ENCODE assay signal across 8 mouse cellular contexts in genomic region chr7:45134544-45135026, GRCm38 (mm10). TPM values are rescaled to one million over a fixed set of nuclear protein-coding genes. Genes with fewer than 3 reads are reported as not detected.
DNase-seq lines count a peak whose midpoint lies in the region; ATAC-seq lines count a peak whose summit lies in the region.

No protein-coding gene starts in this region.

- H3K27me3 ChIP-seq in hindbrain, embryonic 14.5 days (ENCODE audit: control insufficient read depth, insufficient read depth, low read length) = 0 out of 2 replicates have a peak, but pooled peaks cover 5% of the 10 kb centered on the region
- peaks cover 35% of the 10 kb centered on the region for H3K27me3 ChIP-seq in hindbrain, embryonic 13.5 days

- no peak overlapping the region for H3K9ac ChIP-seq in hindbrain, embryonic 14.5 days
- no peak overlapping the region for H3K9ac ChIP-seq in hindbrain, embryonic 13.5 days

- no peak overlapping the region for H3K4me3 ChIP-seq in hindbrain, embryonic 14.5 days (replicated peaks; ENCODE audit: low read length)
- no peak overlapping the region for H3K4me3 ChIP-seq in hindbrain, embryonic 13.5 days

- no peak overlapping the region for H3K4me2 ChIP-seq in hindbrain, embryonic 14.5 days (replicated peaks)
- H3K4me2 ChIP-seq in hindbrain, embryonic 13.5 days = no peak overlapping the region

- 6% methylated on average over 12 of the region's 12 CpGs for WGBS in hindbrain, embryonic 14.5 days
- 10% methylated on average over 12 of the region's 12 CpGs for WGBS in hindbrain, embryonic 13.5 days

- no peaks in the 10 kb centered on the region for H3K36me3 ChIP-seq in hindbrain, embryonic 14.5 days (replicated peaks; ENCODE audit: control insufficient read depth, insufficient read depth)
- H3K36me3 ChIP-seq in hindbrain, embryonic 13.5 days = no peaks in the 10 kb centered on the region

- no peak overlapping the region for H3K27ac ChIP-seq in hindbrain, embryonic 14.5 days
- no peak overlapping the region for H3K27ac ChIP-seq in hindbrain, embryonic 13.5 days

- H3K9me3 ChIP-seq in hindbrain, embryonic 14.5 days (ENCODE audit: control insufficient read depth, low read length) = no peaks in the 10 kb centered on the region
- no peaks in the 10 kb centered on the region for H3K9me3 ChIP-seq in hindbrain, embryonic 13.5 days

- 0 out of 2 replicates have a peak, but pooled peaks cover 6% of the 10 kb centered on the region for H3K4me1 ChIP-seq in hindbrain, embryonic 14.5 days (replicated peaks; ENCODE audit: control insufficient read depth, insufficient read depth, low read length)
- peaks cover 18% of the 10 kb centered on the region for H3K4me1 ChIP-seq in hindbrain, embryonic 13.5 days (replicated peaks)

- DNase-seq in hindbrain, embryonic 14.5 days (ENCODE audit: low spot score) = no peak
- DNase-seq in MEL-GATA-1-ER (ENCODE audit: extremely low read depth, low read depth) = peak; percentile 82
- DNase-seq in lung, postnatal 14 days = peak; percentile 25
- no peak for DNase-seq in layer of hippocampus, adult 18-20 months (ENCODE audit: low spot score in 2 of 2)
- no peak for DNase-seq in right cerebral cortex, postnatal 4 days
- no peak for DNase-seq in urinary bladder, postnatal 10 days (ENCODE audit: low spot score)

- ATAC-seq in hindbrain, embryonic 14.5 days (ENCODE audit: low FRiP score) = 0 out of 2 replicates have a peak, but pooled peaks have one; percentile 14
- ATAC-seq in hindbrain, embryonic 13.5 days (ENCODE audit: low FRiP score) = no peak
- peak; percentile 38 for ATAC-seq in granulocyte monocyte progenitor cell, adult 5-6 weeks (replicated peaks; ENCODE audit: poor library complexity, severe bottlenecking)

RNA-seq across cellular contexts. Expression of gene Gm45713, which starts 1.4 kb away (rescaled TPM):
- polyA plus RNA-seq in hindbrain, embryonic 14.5 days (2014; fragmentation: Nextera tagmentation; extraction: Ambion mirVana) = 0.22 TPM in 1 of 2 replicates, not detected in the other
- polyA plus RNA-seq in hindbrain, embryonic 13.5 days (2015; fragmentation: Nextera tagmentation; extraction: Ambion mirVana) = 0.14 TPM in 1 of 2 replicates, not detected in the other
- not detected in 2 replicates for total RNA-seq in granulocyte monocyte progenitor cell, adult 5-6 weeks (2014; fragmentation: Nextera tagmentation)
- 0.10 and 0.13 TPM in 2 replicates for total RNA-seq in granulocyte monocyte progenitor cell, adult 5-6 weeks (2017)
- total RNA-seq in layer of hippocampus, adult 18-20 months (2021) = not detected

RNA-seq across cellular contexts. Expression of gene Flt3l, which starts 1.6 kb away (rescaled TPM):
- polyA plus RNA-seq in hindbrain, embryonic 14.5 days (2014; fragmentation: Nextera tagmentation; extraction: Ambion mirVana) = 1.7 and 1.8 TPM in 2 replicates
- 1.4 and 1.6 TPM in 2 replicates for polyA plus RNA-seq in hindbrain, embryonic 13.5 days (2015; fragmentation: Nextera tagmentation; extraction: Ambion mirVana)
- 7.4 and 8.2 TPM in 2 replicates for total RNA-seq in granulocyte monocyte progenitor cell, adult 5-6 weeks (2014; fragmentation: Nextera tagmentation)
- total RNA-seq in granulocyte monocyte progenitor cell, adult 5-6 weeks (2017) = 2.3 and 5.7 TPM in 2 replicates
- 1 to 10 TPM; 6.9 to 9.5 TPM for total RNA-seq in layer of hippocampus, adult 18-20 months (2021)

RNA-seq across cellular contexts. Expression of gene Rpl13a, which starts 6.0 kb away (rescaled TPM):
- polyA plus RNA-seq in hindbrain, embryonic 14.5 days (2014; fragmentation: Nextera tagmentation; extraction: Ambion mirVana) = 725 and 835 TPM in 2 replicates
- polyA plus RNA-seq in hindbrain, embryonic 13.5 days (2015; fragmentation: Nextera tagmentation; extraction: Ambion mirVana) = 770 and 846 TPM in 2 replicates
- 3,523 and 3,605 TPM in 2 replicates for total RNA-seq in granulocyte monocyte progenitor cell, adult 5-6 weeks (2014; fragmentation: Nextera tagmentation)
- 3,792 and 4,750 TPM in 2 replicates for total RNA-seq in granulocyte monocyte progenitor cell, adult 5-6 weeks (2017)
- total RNA-seq in layer of hippocampus, adult 18-20 months (2021) = 100 to 1,000 TPM; 866 to 870 TPM

RNA-seq across cellular contexts. Expression of gene Rps11, which starts 10.3 kb away (rescaled TPM):
- 767 and 952 TPM in 2 replicates for polyA plus RNA-seq in hindbrain, embryonic 14.5 days (2014; fragmentation: Nextera tagmentation; extraction: Ambion mirVana)
- 994 and 999 TPM in 2 replicates for polyA plus RNA-seq in hindbrain, embryonic 13.5 days (2015; fragmentation: Nextera tagmentation; extraction: Ambion mirVana)
- total RNA-seq in granulocyte monocyte progenitor cell, adult 5-6 weeks (2014; fragmentation: Nextera tagmentation) = 3,834 and 4,027 TPM in 2 replicates
- 963 and 1,110 TPM in 2 replicates for total RNA-seq in granulocyte monocyte progenitor cell, adult 5-6 weeks (2017)
- 100 to 1,000 TPM; 481 to 486 TPM for total RNA-seq in layer of hippocampus, adult 18-20 months (2021)

RNA-seq across cellular contexts. Expression of gene Pih1d1, which starts 19.5 kb away (rescaled TPM):
- polyA plus RNA-seq in hindbrain, embryonic 14.5 days (2014; fragmentation: Nextera tagmentation; extraction: Ambion mirVana) = 91.0 and 93.5 TPM in 2 replicates
- 85.6 and 94.4 TPM in 2 replicates for polyA plus RNA-seq in hindbrain, embryonic 13.5 days (2015; fragmentation: Nextera tagmentation; extraction: Ambion mirVana)
- total RNA-seq in granulocyte monocyte progenitor cell, adult 5-6 weeks (2014; fragmentation: Nextera tagmentation) = 74.2 and 91.6 TPM in 2 replicates
- total RNA-seq in granulocyte monocyte progenitor cell, adult 5-6 weeks (2017) = 48.8 and 58.4 TPM in 2 replicates
- 10 to 100 TPM; 43.2 to 44.5 TPM for total RNA-seq in layer of hippocampus, adult 18-20 months (2021)

Comparison
In these comparisons a context has a peak if more than half of its experiments do, and no peak if none do; other contexts are left out.
1. DNase-seq: peak in MEL-GATA-1-ER (single experiment) and lung, postnatal 14 days (single experiment); none in hindbrain, embryonic 14.5 days (single experiment), layer of hippocampus, adult 18-20 months (0 of 2), right cerebral cortex, postnatal 4 days (single experiment) and urinary bladder, postnatal 10 days (single experiment).
2. RNA of gene Rpl13a, which starts 6.0 kb away (total RNA-seq): 3,523 to 4,750 TPM in granulocyte monocyte progenitor cell, adult 5-6 weeks; 866 to 870 TPM in layer of hippocampus, adult 18-20 months; every median in the first group is over 4 times any median in the second.